Mouse (Mus musculus) small intestine, adult 2 months (tissue): ENCODE data around the gene Tfip11.

Source experiments
- CTCF ChIP-seq: fragments of 200-500 bp; IDR thresholded peaks from 2 replicates; pipeline ENCODE4 v1.5.1; 2012; ENCODE audit warnings: low read depth, mild to moderate bottlenecking, control low read depth, inconsistent platforms, low read length, moderate library complexity, mixed read lengths; ENCODE audit not compliant: insufficient replicate concordance, insufficient read length; ENCODE audit errors: extremely low read depth
- POLR2A ChIP-seq: fragments of 200-500 bp; IDR thresholded peaks from 2 replicates; pipeline ENCODE4 v1.6.1; 2012; ENCODE audit warnings: low read depth, mild to moderate bottlenecking, control low read depth, inconsistent platforms, low read length, moderate library complexity

DNA sequence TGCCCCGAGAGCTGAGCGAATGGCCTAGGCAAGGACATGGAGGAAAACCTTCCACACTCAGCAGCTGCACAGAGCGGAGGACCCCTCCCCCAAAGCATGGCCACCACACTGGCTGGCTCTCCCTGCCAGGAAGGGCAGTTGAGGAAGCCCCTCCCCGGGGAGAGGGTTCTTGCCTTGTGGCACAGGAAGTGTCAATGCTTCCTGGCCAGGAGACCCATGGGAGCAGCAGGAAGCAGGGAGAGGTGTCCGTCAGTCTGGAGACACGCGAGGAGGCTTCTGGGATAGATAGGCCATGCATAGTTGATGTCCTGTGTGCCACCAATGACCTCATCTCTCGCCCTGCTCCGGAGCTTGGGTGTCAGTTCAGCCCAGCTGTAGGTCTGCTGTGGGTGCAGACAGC lies 30.2 kb downstream of the Tfip11 start:
- TF ChIP-seq POLR2A (no peak), CTCF (no peak)
